Mouse (Mus musculus): ENCODE measurements at regions not wholly inside any gene's neighbourhood (a gene's known extent, or its start where the extent isn't known, plus 50 kb on each side); places are given as distances from the start of the nearest gene placed in this dataset.
A peak's percentile ranks its signal among the peaks of the same experiment; 100 is the strongest.

DNA sequence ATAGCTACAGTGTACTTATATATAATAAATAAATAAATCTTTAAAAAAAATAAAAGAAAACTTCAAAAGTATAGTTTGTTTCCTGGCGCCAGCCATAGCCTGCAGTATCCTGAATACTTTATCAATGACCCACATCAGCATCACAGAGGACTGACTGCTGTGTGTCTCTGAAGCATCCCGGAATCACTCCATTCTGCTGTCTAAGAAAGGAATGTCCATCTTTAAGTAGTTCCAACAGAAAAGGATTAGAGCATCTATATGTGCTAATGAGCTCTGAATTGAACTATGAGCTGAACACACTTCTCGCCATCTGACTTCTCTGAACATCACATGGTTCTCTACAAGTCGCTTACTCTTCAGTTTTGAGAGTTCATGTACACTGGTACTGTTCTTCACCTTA lies 745.8 kb upstream of the Chrm3 start:
- Histone ChIP-seq H3K27ac (no peak overlapping the region), H3K36me3 (replicated peaks) (no peaks in the 10 kb centered on the region), H3K4me3 (no peak overlapping the region), H3K27me3 (ENCODE audit: poor library complexity, severe bottlenecking) (no peaks in the 10 kb centered on the region), H3K9me3 (no peaks in the 10 kb centered on the region), H3K4me1 (no peaks in the 10 kb centered on the region)
- 90% methylated on average over 4 of the region's 4 CpGs for WGBS
- DNase-seq (ENCODE audit: extremely low spot score, low spot score): no peak

DNA sequence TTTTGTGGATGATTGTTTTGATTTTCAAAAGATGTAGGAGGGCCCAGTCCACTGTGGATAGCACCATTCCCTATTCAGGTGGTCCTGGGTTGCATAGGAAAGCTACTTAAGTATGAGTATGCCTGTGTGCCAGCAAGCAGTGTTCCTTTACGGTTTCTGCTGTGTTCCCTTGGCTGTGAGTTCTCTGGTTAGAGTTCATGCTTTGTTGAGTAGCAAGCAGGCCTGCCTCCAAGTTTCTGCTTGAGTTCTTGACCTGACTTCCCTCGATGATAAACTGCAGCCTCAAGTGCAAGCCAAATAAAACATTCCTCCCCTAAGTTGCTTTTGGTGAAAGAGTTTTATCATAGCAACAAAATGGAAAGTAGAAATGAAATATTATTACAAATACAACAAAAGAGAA lies 744.9 kb upstream of the Chrm3 start:
- Histone ChIP-seq H3K27me3 (ENCODE audit: poor library complexity, severe bottlenecking) (no peaks in the 10 kb centered on the region), H3K9me3 (no peaks in the 10 kb centered on the region), H3K4me1 (no peaks in the 10 kb centered on the region), H3K36me3 (replicated peaks) (no peaks in the 10 kb centered on the region), H3K27ac (no peak overlapping the region), H3K4me3 (no peak overlapping the region)
- no peak for DNase-seq (ENCODE audit: extremely low spot score, low spot score)
- WGBS: 89% methylated on average over 2 of the region's 2 CpGs

DNA sequence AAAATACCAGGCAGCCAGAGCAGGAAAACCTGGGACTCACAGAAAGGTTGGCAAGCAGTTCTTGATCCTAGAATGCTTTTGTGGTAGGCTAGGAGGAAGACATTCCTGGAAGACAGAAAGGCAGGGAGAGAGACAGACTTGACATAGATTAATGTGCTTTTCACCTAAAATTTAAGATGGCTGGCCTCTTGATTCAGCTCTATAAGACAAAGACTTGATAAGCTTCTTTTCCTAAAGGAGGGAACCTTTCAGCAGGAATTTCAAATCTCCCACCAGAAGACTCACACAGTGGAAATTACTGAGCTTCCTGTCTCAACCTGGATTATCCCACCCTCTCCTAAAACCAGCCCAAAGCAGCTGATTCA lies 738.9 kb upstream of the Chrm3 start:
- no peak for DNase-seq (ENCODE audit: extremely low spot score, low spot score)
- Histone ChIP-seq H3K9me3 (no peaks in the 10 kb centered on the region), H3K27me3 (ENCODE audit: poor library complexity, severe bottlenecking) (peaks cover 8% of the 10 kb centered on the region; the same call in 1 of the 2 replicates), H3K27ac (peak overlapping the region; percentile 46; the same call in 1 of the 2 replicates), H3K4me3 (no peak overlapping the region), H3K36me3 (replicated peaks) (no peaks in the 10 kb centered on the region), H3K4me1 (peaks cover 16% of the 10 kb centered on the region)

DNA sequence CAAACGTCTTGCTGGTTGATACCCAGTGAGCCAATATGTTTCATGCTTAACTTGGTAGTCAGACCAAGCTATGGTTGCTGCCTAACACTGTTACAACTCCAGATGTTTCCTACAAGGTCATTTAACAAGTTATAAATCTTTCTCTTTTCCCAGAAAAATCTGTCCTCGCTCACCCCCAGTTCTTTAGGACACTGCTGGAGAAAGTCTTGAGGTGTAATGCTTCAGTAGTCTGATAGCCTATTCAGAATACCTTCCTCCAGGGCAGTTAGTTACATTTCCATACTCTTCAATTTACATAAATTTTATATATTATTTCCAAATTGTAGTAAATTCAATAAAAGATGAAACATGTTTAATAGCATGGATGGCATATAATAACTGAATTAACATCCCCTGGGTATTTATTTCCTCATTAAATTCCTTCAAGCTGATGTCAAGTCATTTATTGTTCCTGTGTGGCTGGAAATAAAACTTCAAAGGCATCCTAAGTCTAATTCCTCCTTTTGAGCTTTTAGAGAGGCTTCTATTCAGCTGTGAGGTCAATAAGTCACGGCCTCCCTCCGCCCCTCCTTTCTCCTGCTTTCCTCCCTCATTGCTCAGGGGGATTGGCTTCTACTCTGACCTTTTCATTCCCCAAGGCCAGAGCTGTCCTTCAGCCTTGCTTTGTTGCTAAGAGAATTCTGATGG lies 738.4 kb upstream of the Chrm3 start:
- peak; percentile 44 for DNase-seq (ENCODE audit: extremely low spot score, low spot score)
- H3K4me3 ChIP-seq: no peak overlapping the region
- H3K27ac ChIP-seq: 0 out of 2 replicates have a peak overlapping the region, but pooled peaks have one; percentile 46
- peaks cover 16% of the 10 kb centered on the region for H3K4me1 ChIP-seq
- H3K27me3 ChIP-seq (ENCODE audit: poor library complexity, severe bottlenecking): peaks cover 8% of the 10 kb centered on the region; the same call in 1 of the 2 replicates
- no peaks in the 10 kb centered on the region for H3K36me3 ChIP-seq (replicated peaks)
- WGBS: 17% methylated on average over 4 of the region's 4 CpGs
- no peaks in the 10 kb centered on the region for H3K9me3 ChIP-seq

DNA sequence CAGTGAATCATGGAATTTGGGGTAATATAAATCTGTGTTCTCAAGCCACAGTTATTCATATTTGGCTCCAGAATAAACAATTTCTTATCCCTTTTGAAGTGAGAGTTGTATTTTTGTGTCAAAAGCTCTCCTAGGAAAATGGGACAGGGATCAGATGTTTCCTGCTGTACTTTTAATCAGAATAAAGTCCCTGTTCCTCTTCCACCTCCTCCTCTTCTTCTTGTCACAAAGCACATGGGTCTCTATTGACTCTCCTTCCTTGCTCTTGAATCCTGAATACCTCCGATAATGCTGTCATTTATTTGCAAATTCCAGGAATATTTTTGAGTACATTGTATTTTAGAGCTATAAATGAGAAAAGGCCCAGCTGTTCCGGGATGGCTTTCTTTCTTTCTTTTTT lies 732.3 kb upstream of the Chrm3 start:
- no peaks in the 10 kb centered on the region for H3K4me1 ChIP-seq
- peaks cover 8% of the 10 kb centered on the region; the same call in 1 of the 2 replicates for H3K27me3 ChIP-seq (ENCODE audit: poor library complexity, severe bottlenecking)
- no peaks in the 10 kb centered on the region for H3K36me3 ChIP-seq (replicated peaks)
- no peak overlapping the region for H3K27ac ChIP-seq
- peaks cover 4% of the 10 kb centered on the region; the same call in 1 of the 2 replicates for H3K9me3 ChIP-seq
- DNase-seq (ENCODE audit: extremely low spot score, low spot score): no peak
- H3K4me3 ChIP-seq: no peak overlapping the region
- WGBS: 81% methylated on average over 2 of the region's 2 CpGs

Measured in forebrain, embryonic 10.5 days (tissue).